Mouse (Mus musculus) heart, embryonic 11.5 days (tissue): ENCODE measurements around the gene Gm21954. TPM values are rescaled to one million over a fixed set of nuclear protein-coding genes. Genes with fewer than 3 reads are reported as not detected.

Experiments used
- ATAC-seq: fragments of 200-750 bp; cut with Nextera tagmentation; replicated peaks from 2 replicates; pipeline ENCODE4 v1.8.0; 2017; ENCODE audit warnings: moderate library complexity; ENCODE audit not compliant: insufficient number of reproducible peaks, low FRiP score, low TSS enrichment
- H3K27ac ChIP-seq: fragments of 300-500 bp; sonication (generic); 2 replicates; pipeline ENCODE4 v1.5.1; 2014; ENCODE audit warnings: mild to moderate bottlenecking, low read depth, low read length
- H3K27me3 ChIP-seq: fragments of 300-500 bp; sonication (generic); 2 replicates; pipeline ENCODE4 v1.6.1; 2014; ENCODE audit warnings: mild to moderate bottlenecking, low read length, mixed read lengths; ENCODE audit not compliant: control insufficient read depth, insufficient read depth
- H3K36me3 ChIP-seq: fragments of 300-500 bp; sonication (generic); 2 replicates; pipeline ENCODE4 v1.6.1; 2014; ENCODE audit warnings: mild to moderate bottlenecking, low read length, moderate library complexity, mixed read lengths; ENCODE audit not compliant: control insufficient read depth, insufficient read depth
- H3K4me1 ChIP-seq: fragments of 300-500 bp; sonication (generic); 2 replicates; pipeline ENCODE4 v1.6.1; 2014; ENCODE audit warnings: low read length; ENCODE audit not compliant: control insufficient read depth, insufficient read depth
- H3K4me2 ChIP-seq: fragments of 300-500 bp; sonication (generic); 2 replicates; pipeline ENCODE4 v1.6.1; 2014; ENCODE audit warnings: mild to moderate bottlenecking, moderate library complexity
- H3K4me3 ChIP-seq: fragments of 300-500 bp; sonication (generic); 2 replicates; pipeline ENCODE4 v1.5.1; 2014; ENCODE audit warnings: low read depth, low read length
- H3K9ac ChIP-seq: fragments of 300-500 bp; sonication (generic); 2 replicates; pipeline ENCODE4 v1.6.1; 2014; ENCODE audit warnings: mild to moderate bottlenecking, low read depth, low read length, moderate library complexity
- H3K9me3 ChIP-seq: fragments of 300-500 bp; sonication (generic); replicated peaks from 2 replicates; pipeline ENCODE4 v1.6.1; 2016; ENCODE audit warnings: low read length; ENCODE audit not compliant: control insufficient read depth
- WGBS: fragments of 180-500 bp; shearing (Covaris S2); extraction: QIAGEN DNeasy Blood & Tissue Kit; methylation state at CpG from one replicate; pipeline ENCODE4 v1.1.7; 2014; ENCODE audit not compliant: insufficient replicate concordance; 5-methylcytosine and 5-hydroxymethylcytosine counted together
- polyA plus RNA-seq: library from polyadenylated mRNA; unstranded; fragments of >200 nt; fragmentation: Nextera tagmentation; extraction: Ambion mirVana; gene quantifications from 2 replicates; pipeline ENCODE4 v1.2.1, GENCODE M21; 2014

The Gm21954 gene
- polyA plus RNA-seq, 1 experiment from 2014 or later, result not detected

DNA sequence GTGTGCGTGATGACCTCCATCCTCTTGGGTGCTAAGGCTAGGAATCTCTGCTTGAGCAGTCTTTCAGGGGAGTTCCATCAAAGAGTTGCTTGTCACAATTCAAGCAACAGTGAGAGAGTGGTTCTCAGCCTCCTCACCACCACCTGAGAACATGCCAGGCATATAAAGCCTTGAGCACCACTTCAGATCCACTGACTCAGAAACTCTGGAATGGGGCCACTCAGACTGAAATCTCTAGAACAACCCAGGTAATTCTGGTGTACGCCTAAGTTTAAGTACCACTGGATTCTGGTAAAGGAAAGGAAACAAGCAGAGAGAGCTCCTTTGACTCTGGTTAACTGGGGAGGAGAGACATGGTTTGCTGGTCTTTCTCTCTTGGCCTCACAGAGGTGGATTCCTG lies 19.5 kb downstream of the Gm21954 start:
- no peak for ATAC-seq
- no peaks in the 10 kb centered on the region for H3K9me3 ChIP-seq
- H3K4me1 ChIP-seq, result no peaks in the 10 kb centered on the region
- H3K4me2 ChIP-seq, result no peak overlapping the region
- 83% methylated on average over 2 of the region's 2 CpGs for WGBS
- H3K4me3 ChIP-seq, result no peak overlapping the region
- no peaks in the 10 kb centered on the region for H3K36me3 ChIP-seq
- H3K27me3 ChIP-seq, result no peaks in the 10 kb centered on the region
- H3K9ac ChIP-seq, result no peak overlapping the region
- H3K27ac ChIP-seq, result no peak overlapping the region

DNA sequence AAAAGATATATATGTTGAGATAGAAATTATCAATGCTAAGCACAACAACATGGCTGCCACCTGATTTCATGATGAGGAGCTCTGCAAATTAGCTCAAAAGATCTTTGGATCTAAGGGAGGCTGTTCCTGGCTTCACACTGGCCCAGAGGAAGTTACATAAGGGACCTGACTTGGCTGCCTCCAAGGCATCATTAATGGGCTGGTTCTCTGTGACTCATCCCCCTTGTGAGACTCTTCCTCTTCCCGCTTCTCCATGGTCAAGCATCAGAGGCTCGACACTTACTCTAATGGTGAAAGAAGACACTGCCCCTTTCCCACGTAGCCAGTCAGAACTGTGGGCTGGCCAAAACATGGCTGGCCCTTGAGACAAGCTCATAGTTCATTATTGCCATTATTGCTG lies 20.1 kb downstream of the Gm21954 start:
- H3K27me3 ChIP-seq, result no peaks in the 10 kb centered on the region
- 74% methylated on average over 3 of the region's 3 CpGs for WGBS
- no peak overlapping the region for H3K27ac ChIP-seq
- no peak for ATAC-seq
- no peak overlapping the region for H3K4me3 ChIP-seq
- H3K9ac ChIP-seq, result no peak overlapping the region
- H3K4me2 ChIP-seq, result no peak overlapping the region
- no peaks in the 10 kb centered on the region for H3K9me3 ChIP-seq
- H3K36me3 ChIP-seq, result no peaks in the 10 kb centered on the region
- H3K4me1 ChIP-seq, result no peaks in the 10 kb centered on the region

DNA sequence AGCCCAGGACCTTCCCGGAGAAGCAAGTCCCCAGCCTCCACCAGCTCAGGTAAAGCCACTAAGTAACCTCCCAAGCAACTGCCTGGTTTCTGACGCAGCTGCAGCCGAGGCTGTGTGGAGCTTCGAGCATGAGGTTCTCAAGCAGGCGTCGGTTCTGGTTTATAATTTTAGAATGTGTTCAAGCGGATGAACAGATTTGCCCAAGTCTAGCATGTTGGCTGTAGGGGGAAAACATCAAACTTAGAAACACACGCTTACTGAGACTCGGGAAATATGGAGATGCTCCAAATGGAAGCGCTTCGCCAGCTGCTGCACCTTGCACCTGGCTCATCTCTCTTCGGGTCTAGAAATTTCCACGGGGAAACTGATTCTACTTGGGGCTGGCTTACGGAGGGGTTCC lies 21.0 kb downstream of the Gm21954 start:
- 84% methylated on average over 14 of the region's 14 CpGs for WGBS
- no peaks in the 10 kb centered on the region for H3K4me1 ChIP-seq

DNA sequence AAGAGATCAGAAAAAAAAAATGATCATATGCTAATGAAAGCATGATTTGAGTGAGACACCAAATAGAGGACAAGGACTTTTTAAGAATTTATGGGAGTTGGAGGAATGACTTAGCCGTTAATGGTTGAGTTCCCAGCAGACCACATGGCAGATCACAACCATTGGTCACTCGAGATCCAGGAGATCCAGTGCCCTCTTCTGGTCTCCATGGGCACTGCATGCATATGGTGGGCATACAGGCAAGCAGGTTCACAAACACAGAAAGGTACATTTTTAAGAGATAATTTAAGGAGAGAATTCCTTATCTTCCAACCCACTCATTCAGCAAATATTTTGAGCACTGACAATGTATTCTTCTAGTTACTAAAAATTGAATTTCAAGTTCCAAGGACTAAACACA lies 22.9 kb downstream of the Gm21954 start:
- ATAC-seq, result no peak
- 87% methylated on average over 2 of the region's 2 CpGs for WGBS

More for the DNA sequence above, 21.0 kb downstream of the Gm21954 start:
- H3K9me3 ChIP-seq, result no peaks in the 10 kb centered on the region
- no peak overlapping the region for H3K9ac ChIP-seq
- H3K4me2 ChIP-seq, result no peak overlapping the region
- no peak overlapping the region for H3K4me3 ChIP-seq
- ATAC-seq, result no peak
- no peak overlapping the region for H3K27ac ChIP-seq
- no peaks in the 10 kb centered on the region for H3K27me3 ChIP-seq
- no peaks in the 10 kb centered on the region for H3K36me3 ChIP-seq

DNA sequence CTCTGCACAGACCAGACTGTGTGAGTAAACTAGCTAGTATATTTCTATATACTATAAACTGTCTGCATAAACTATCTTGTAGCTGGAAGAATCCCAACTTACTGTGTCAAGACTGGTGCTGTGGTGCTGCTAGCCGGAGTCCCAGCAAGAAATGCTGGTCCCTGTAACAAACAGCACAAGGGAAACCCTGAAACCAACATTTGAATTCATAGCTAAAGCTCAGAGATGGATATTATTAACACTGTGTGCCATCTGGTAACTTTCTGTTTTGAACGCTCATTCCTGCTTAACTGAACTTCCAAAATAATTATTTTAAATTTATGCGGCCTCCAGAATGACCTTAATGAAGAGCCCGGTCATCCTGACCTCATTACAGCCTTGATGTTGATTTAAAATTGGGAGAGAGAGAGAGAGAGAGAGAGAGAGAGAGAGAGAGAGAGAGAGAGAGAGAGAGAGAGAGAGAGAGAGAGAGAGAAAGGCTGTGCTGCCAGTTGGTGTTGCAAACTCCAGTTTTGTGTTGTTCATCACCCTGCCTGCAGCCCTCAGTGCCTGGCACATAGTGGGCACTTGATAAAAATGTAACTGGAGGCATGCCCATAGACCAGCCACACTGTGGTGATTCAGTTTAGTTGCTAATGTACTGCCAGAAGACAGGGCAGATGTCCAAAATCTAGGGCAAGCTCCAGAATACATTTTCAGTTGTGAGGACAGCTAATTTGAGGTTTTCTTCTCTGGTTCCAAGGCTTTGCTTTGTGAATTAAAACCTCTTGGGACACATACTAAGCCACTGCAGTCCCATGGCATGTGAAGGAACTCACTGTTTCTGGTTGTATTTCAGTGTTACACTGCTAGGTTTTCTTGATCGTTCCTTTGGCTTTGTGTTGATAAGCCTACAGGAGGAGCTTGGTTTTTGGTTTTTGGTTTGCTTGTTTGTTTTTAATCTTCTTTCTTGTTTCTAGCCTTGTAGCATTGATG lies 24.2 kb downstream of the Gm21954 start:
- Histone ChIP-seq H3K36me3 (no peaks in the 10 kb centered on the region), H3K27ac (no peak overlapping the region), H3K4me1 (no peaks in the 10 kb centered on the region), H3K4me3 (no peak overlapping the region), H3K4me2 (no peak overlapping the region), H3K27me3 (no peaks in the 10 kb centered on the region), H3K9me3 (no peaks in the 10 kb centered on the region), H3K9ac (no peak overlapping the region)
- WGBS, result 86% methylated on average over 5 of the region's 5 CpGs
- no peak for ATAC-seq

More for the DNA sequence above, 22.9 kb downstream of the Gm21954 start:
- H3K27ac ChIP-seq, result no peak overlapping the region
- H3K9ac ChIP-seq, result no peak overlapping the region
- no peaks in the 10 kb centered on the region for H3K27me3 ChIP-seq
- no peaks in the 10 kb centered on the region for H3K4me1 ChIP-seq
- no peaks in the 10 kb centered on the region for H3K9me3 ChIP-seq
- H3K4me2 ChIP-seq, result no peak overlapping the region
- H3K36me3 ChIP-seq, result no peaks in the 10 kb centered on the region
- no peak overlapping the region for H3K4me3 ChIP-seq

DNA sequence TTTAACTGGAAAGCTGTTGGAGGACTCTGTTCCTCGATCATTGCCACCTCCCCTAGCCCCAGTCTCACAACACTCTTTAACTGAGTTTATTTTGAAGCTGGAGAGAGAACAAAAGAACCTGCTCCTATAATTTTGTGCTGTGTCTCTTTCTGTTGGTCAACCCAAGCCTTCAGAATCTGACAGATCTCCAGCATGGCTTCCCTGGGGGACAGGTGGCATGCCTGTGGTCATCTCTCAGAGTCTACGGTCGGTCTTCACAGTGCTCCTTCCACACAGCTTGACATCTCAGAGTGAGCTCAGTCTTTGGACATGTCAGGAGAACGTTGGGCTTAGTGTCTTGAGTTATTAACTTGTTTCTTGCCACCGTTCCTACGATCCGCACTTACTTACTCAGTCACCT lies 25.3 kb downstream of the Gm21954 start:
- 86% methylated on average over 7 of the region's 7 CpGs for WGBS
- no peak overlapping the region for H3K4me2 ChIP-seq
- no peaks in the 10 kb centered on the region for H3K4me1 ChIP-seq
- no peak overlapping the region for H3K9ac ChIP-seq
- H3K9me3 ChIP-seq, result no peaks in the 10 kb centered on the region
- no peak for ATAC-seq
- no peak overlapping the region for H3K4me3 ChIP-seq
- H3K27ac ChIP-seq, result no peak overlapping the region
- no peaks in the 10 kb centered on the region for H3K27me3 ChIP-seq
- H3K36me3 ChIP-seq, result no peaks in the 10 kb centered on the region

DNA sequence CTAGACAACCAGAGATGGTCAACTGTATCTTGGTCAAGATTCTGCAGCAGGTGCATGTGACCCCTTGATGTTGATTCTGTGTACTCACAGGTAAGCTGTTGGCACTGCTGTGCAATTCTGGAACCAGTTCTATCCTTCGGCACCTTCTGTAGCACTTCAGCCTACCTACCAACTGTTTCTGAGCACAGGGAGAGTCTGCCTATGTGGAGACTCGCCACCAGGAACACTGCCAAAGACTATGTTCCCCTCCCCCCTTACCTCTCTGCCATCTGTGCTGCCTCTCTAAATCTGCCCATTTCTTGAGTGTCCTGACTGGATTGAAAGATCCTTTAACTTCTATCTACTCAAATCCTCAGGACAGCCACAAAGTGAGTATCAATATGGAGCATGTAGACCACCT lies 28.3 kb downstream of the Gm21954 start:
- H3K27me3 ChIP-seq, result no peaks in the 10 kb centered on the region
- no peak overlapping the region for H3K9ac ChIP-seq
- 80% methylated on average over 2 of the region's 2 CpGs for WGBS
- no peak overlapping the region for H3K27ac ChIP-seq
- no peaks in the 10 kb centered on the region for H3K4me1 ChIP-seq
- H3K4me3 ChIP-seq, result no peak overlapping the region
- no peak overlapping the region for H3K4me2 ChIP-seq
- H3K36me3 ChIP-seq, result no peaks in the 10 kb centered on the region
- ATAC-seq, result no peak
- H3K9me3 ChIP-seq, result no peaks in the 10 kb centered on the region

DNA sequence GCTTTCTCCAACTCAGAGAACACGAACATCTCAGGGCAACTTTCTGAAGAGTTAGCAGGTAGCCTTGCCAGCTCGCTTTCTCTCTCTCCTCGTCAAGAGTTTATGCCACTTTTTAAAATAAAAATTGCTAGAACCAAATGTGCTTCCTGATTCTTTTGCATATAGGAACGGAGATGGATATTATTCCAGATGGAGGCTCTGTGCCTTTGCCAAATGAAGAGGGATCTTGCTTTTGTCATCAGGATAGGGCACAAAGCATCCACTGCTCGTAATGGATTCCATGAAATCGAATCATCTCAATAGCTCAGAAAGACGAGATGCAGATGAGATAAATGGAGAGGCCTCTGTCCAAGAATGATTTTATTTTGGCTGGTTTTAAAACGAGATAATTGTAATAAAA lies 28.7 kb downstream of the Gm21954 start:
- Histone ChIP-seq H3K9ac (no peak overlapping the region), H3K4me3 (no peak overlapping the region), H3K9me3 (no peaks in the 10 kb centered on the region), H3K27ac (no peak overlapping the region), H3K27me3 (no peaks in the 10 kb centered on the region), H3K4me1 (no peaks in the 10 kb centered on the region), H3K36me3 (no peaks in the 10 kb centered on the region), H3K4me2 (no peak overlapping the region)
- WGBS, result 77% methylated on average over 8 of the region's 8 CpGs
- no peak for ATAC-seq
